Mouse (Mus musculus) adrenal gland, postnatal 36 days (tissue): Measurements from ENCODE around the gene Top2a. TPM values are rescaled to one million over a fixed set of nuclear protein-coding genes. Genes with fewer than 3 reads are reported as not detected.

ENCODE experiments used
- DNase-seq, 2 experiments: peaks; one replicate each; pipeline ENCODE4 v3.0.0; 2021; ENCODE audit warnings: mixed read lengths in 1 of 2
- total RNA-seq, 2 experiments: library from RNA; stranded (reverse); gene quantifications; 2 replicates each; pipeline ENCODE4 v1.2.3; 2021

Gene Top2a
- total RNA-seq, 2 experiments from 2014 or later = 15.4 to 20.5 TPM

DNA sequence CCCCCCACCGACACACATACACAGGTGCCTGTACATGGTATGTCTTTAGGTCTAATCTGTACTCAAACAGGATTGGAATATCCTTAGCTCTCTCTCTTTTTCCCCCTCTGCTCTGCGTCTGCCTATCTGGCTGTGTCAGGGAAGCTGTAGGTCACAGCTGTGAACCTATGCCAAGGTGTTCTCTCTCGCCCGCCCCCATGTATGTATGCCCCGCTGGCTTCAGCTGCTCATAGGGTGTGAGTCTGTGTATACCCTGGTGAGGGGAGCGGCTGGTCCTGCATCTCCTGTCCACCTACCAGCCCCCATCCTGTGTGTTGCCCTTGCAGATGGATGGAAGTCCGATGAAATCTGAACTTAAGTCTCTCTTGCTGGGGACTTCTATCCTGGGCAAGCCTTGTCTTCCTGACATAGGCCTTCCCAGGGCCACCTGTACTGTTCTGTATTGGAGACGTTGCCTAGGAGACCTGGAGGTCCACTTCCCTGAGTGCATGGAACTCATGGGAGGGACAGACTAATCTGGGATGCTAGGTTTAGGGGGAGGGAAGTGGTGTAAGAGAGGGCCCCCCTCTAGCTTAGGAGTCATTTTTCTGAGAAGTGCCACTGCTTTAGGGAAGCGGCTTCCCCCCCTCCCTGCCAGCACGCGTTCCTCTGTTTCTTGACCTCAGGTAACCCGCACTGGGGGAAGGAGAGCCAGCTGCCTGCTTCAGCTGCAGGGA is 74.6 kb downstream of the Top2a start:
- no peak for DNase-seq

DNA sequence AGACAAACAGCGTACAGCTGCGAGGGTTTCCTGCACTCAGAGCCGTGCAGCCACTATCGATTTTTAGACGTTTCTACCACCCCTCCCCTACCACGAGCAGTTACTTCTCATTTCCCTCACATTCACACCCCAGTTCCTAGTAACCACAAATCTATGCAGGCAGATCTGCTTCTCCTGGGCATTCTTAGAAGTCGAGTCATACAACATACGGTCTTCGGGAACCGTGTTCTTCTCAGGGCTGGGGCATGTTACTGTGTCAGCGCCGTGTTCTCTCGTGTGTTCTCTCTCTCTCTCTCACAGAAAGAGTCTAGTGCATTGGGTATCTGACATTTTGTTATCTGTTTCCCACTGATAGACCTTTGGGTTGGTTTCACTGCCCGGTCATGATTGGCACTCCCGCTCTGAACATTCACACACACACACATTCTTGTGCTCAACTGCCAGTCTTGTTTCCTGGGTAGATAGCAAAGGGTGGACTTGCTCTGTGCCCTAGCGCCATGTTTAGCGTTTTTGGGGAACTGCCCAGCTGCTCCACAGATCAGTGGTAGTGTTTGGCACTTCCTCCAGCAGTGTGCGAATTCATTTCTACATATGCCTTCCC is 75.9 kb downstream of the Top2a start:
- DNase-seq = no peak

DNA sequence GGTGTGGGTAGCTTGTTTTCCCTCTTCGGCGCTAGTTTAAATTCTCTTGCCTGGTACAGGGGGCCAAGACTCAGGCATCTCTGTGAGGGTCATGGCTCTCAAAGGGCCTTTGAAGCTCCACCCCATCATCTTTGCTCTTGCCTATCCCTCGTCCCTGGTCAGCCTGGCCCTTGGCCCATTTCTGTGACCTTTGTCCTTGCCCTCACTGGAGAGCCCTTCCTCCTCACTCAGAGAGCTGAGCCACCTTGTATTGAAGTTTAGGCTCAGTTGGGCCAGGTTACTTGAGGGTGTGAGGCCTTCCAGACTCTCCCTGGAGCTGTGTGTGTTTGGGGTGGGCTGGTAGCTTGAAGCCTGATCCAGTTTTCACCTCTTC is 78.4 kb downstream of the Top2a start:
- peak; percentile 86 to 90 for DNase-seq

DNA sequence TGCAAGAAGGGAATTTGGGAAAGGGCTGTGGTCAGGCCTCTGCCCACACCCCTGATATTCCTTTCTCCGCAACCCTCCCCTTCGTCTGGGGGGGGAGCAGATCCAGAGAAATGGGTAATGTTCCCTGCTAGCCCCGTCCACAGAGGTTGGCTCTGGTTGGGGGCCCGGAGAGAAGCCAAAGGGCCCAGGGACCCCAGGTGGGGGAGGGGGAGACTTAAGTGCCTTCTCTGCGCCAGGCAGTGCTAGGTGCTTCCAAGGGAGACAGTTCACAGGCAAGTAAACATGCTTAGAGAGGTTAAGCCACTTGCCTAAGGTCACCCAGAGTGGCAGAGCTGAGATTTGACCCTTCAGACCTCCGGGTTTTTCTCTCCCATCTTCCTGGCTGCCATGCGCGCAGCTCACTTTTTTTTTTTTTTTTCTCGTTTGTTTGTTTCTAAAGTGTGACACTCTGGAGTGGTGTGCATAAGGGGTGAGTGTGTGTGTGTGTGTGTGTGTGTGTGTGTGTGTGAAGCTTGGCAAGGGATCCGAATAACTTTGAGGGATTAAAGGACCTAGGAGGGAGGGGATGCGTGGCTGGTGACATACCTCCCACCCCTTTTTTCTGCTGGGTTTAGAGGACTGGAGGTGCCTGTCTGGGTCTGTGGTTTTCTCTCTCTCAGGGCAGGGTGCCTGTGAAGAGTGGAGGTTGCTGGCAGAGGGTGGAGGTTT is 78.9 kb downstream of the Top2a start:
- DNase-seq = no peak

DNA sequence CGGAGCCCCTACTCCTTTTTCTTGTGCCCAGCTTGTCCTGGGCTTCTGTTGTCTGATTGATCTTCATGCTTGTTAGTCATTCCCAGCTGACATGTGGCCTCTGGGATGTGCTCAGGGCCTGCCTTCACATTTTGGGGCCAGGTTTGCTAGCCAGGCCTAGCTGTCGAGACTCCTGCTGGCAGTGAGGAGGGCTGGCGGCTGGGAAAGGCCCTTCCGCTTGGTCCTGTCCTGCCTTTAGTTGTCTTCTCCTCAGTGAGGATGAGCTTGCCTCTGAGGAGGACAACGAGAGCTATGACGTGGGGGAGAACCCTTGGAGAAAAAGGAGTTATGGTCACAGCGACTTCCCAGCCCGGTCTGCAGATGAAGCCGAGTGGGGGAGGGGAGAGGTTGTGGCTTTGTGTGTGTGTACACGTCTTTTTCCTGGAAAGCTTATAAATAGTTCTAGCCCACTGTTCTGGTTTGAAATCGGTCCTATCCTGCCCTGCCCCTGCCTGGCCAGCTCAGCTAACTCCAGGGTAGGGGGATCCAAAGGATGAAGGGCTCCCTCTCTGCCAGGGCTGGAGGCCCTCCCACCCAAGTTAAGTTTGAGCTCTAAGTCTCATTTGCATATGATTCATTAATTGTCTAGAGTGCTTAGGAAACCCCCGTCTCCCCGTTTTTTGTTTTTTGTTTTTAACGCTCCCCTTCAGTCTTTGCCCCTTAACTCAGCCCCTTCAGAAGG is 80.1 kb downstream of the Top2a start:
- DNase-seq = no peak

Other genes with a start within 250 kb of the Top2a start
- gene Nr1d1, start 248.9 kb downstream of the Top2a start, total RNA-seq = 100 to 1,000 TPM; 116 to 171 TPM
- 100 to 1,000 TPM in 1 of 2 experiments, 10 to 100 TPM in 1; 94.2 to 106 TPM for gene Msl1, start 228.7 kb downstream of the Top2a start, total RNA-seq
- gene Casc3, start 219.3 kb downstream of the Top2a start, total RNA-seq = 10 to 100 TPM; 29.6 to 34.3 TPM
- under 1 TPM; 0.46 to 0.69 TPM for gene Rapgefl1, start 187.4 kb downstream of the Top2a start, total RNA-seq
- gene Wipf2, start 160.6 kb downstream of the Top2a start, total RNA-seq = 10 to 100 TPM; 19.8 to 21.1 TPM
- 1 to 10 TPM in 1 of 2 experiments, under 1 TPM in 1; 0.89 to 1.5 TPM for gene Cdc6, start 116.4 kb downstream of the Top2a start, total RNA-seq
- gene Rara, start 96.4 kb downstream of the Top2a start, total RNA-seq = 10 to 100 TPM; 20.0 to 24.5 TPM
- not detected for gene Gjd3, start 41.2 kb downstream of the Top2a start, total RNA-seq
- 10 to 100 TPM; 82.3 to 97.6 TPM for gene Igfbp4, start 17.1 kb upstream of the Top2a start, total RNA-seq
- under 1 TPM; 0.13 to 0.20 TPM for gene Tns4, start 65.1 kb upstream of the Top2a start, total RNA-seq
- gene Ccr7, start 130.9 kb upstream of the Top2a start, total RNA-seq = under 1 TPM in 1 of 2 experiments, not detected in 1; 0.20 TPM
- gene Smarce1, start 206.8 kb upstream of the Top2a start, total RNA-seq = 10 to 100 TPM; 50.1 to 60.8 TPM
- 1 to 10 TPM in 1 of 2 experiments, under 1 TPM in 1; 0.79 to 1.1 TPM for gene Krt222, start 219.9 kb upstream of the Top2a start, total RNA-seq